Mouse (Mus musculus) effector memory CD4-positive, alpha-beta T cell, adult 7 months (primary cell): ENCODE data around the gene Cyp2d9. TPM values are rescaled to one million over a fixed set of nuclear protein-coding genes. Genes with fewer than 3 reads are reported as not detected.

Experiments used
- polyA plus RNA-seq: library from polyadenylated mRNA; unstranded; fragments of 100-300 nt; shearing (Covaris generic); gene quantifications from one replicate; pipeline ENCODE4 v1.2.1, GENCODE M21; 2017

Cyp2d9 gene
- not detected for polyA plus RNA-seq

DNA sequence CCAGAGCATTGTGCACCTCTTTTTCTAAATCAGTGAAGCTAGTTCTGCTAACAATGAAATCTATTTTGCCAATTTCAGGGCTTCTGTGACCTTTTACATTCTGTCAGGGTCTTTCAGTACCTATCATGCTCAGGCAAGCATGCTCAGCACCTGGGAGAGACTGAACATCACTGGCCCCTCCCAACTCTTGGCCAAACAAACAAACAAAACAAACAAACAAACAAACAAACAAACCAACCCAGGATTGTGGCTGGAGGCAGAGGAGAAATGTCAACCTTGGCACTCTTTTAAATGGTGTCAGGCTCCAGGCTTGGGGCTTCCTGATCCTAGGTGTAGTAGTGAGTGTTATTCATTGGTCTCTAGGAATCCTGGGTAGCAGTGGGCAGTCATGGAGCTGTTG lies at the start of gene Cyp2d9:
TSS of gene Cyp2d9 (plus strand) at position 301 of the 400 bp plus-strand sequence.

DNA sequence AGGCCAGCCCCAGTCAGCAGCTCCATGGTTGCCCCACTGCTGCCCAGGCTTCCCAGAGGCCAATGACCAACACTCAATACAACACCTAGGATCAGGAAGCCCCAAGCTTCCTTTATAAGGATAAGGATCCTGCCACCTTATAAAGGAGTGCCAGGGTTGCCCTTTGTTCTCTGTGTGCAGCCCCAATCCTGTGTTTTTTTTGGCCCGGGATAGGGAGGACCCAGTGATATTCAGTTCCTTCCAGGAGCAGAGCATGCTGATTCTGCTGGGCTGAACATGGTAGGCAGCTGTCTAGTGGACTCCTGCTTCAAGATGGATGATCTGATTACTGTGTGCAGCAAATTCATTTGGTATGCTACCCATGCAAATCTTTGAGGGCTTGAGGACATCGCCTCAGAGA lies 39.3 kb upstream of the Cyp2d9 start, which contains the start of gene Cyp2d11:
TSS of gene Cyp2d11 (minus strand) at position 101 of the 400 bp plus-strand sequence.

DNA sequence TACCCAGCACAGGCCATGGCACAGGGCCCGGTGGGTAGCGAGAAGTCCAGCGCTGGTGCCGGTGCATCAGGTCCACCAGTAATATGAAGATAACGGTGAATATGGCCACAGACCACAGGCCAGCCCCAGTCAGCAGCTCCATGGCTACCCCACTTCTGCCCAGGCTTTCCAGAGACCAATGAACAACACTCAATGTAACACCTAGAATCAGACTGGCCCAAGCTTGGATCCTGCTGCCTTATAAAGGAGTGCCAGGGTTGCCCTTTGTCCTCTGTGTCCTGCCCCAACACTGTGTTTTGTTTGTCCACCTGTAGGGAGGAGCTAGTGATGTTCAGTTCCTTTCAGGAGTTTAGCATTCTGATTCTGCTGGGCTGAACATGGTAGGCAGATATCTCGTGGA lies 26.3 kb upstream of the Cyp2d9 start, which contains the start of gene Cyp2d10:
TSS of gene Cyp2d10 (minus strand) at position 215 of the 400 bp plus-strand sequence.

Other genes with a start within 250 kb of the Cyp2d9 start
- gene Shisa8, start 220.6 kb upstream of the Cyp2d9 start, polyA plus RNA-seq, result not detected
- 0.39 TPM for gene Tnfrsf13c, start 209.1 kb upstream of the Cyp2d9 start, polyA plus RNA-seq
- gene Cenpm, start 188.7 kb upstream of the Cyp2d9 start, polyA plus RNA-seq, result 1.4 TPM
- not detected for gene 1500009C09Rik, start 181.0 kb upstream of the Cyp2d9 start, polyA plus RNA-seq
- 0.94 TPM for gene Sept3, start 158.5 kb upstream of the Cyp2d9 start, polyA plus RNA-seq
- gene Wbp2nl, start 134.5 kb upstream of the Cyp2d9 start, polyA plus RNA-seq, result not detected
- gene Naga, start 94.5 kb upstream of the Cyp2d9 start, polyA plus RNA-seq, result 28.1 TPM
- 0.61 TPM for gene Pheta2, start 94.5 kb upstream of the Cyp2d9 start, polyA plus RNA-seq
- 196 TPM for gene Smdt1, start 94.5 kb upstream of the Cyp2d9 start, polyA plus RNA-seq
- gene Ndufa6, start 79.1 kb upstream of the Cyp2d9 start, polyA plus RNA-seq, result 299 TPM
- 5.6 TPM for gene Cyp2d22, start 53.2 kb upstream of the Cyp2d9 start, polyA plus RNA-seq
- not detected for gene Cyp2d11, start 39.4 kb upstream of the Cyp2d9 start, polyA plus RNA-seq
- 0.93 TPM for gene Cyp2d10, start 26.2 kb upstream of the Cyp2d9 start, polyA plus RNA-seq
- gene Cyp2d12, start 121.6 kb downstream of the Cyp2d9 start, polyA plus RNA-seq, result 0.32 TPM
- not detected for gene Cyp2d34, start 187.5 kb downstream of the Cyp2d9 start, polyA plus RNA-seq